In genomic region chr2:84369256-84369655, GRCm38 (mm10) we compare ENCODE assay signal across 21 mouse cellular contexts. TPM values are rescaled to one million over a fixed set of nuclear protein-coding genes. Genes with fewer than 3 reads are reported as not detected.
A peak's percentile ranks its signal among the peaks of the same experiment; 100 is the strongest.
DNase-seq lines count a peak whose midpoint lies in the region; ATAC-seq and TF ChIP-seq lines count a peak whose summit lies in the region.
"Had no signal": no experiment of that assay in that cellular context is flagged by ENCODE, and none has a peak within 500 bp of the region (broad histone marks: within the 10 kb centered on the region; RNA-seq: fewer than 3 reads in every experiment).

No protein-coding gene starts in this region.

- intact Hi-C loops in gastrocnemius, adult 2 months (cut with DNase I): no loop called here

- no peaks in the 10 kb centered on the region for H3K36me3 ChIP-seq in G1E (replicated peaks)
- no peaks in the 10 kb centered on the region for H3K36me3 ChIP-seq in intestine, postnatal 0 days (ENCODE audit: control insufficient read depth, insufficient read depth)
- no peaks in the 10 kb centered on the region; the same call in 1 of the 2 replicates for H3K36me3 ChIP-seq in liver, embryonic 16.5 days (ENCODE audit: control insufficient read depth, insufficient read depth)
- H3K36me3 ChIP-seq: embryonic facial prominence, embryonic 12.5 days; forebrain, embryonic 15.5 days; limb, embryonic 15.5 days had no signal

- no peak overlapping the region for H3K9ac ChIP-seq in intestine, postnatal 0 days (ENCODE audit: low read depth, low read length)
- H3K9ac ChIP-seq in liver, embryonic 16.5 days (ENCODE audit: low read depth, low read length): no peak overlapping the region
- H3K9ac ChIP-seq: embryonic facial prominence, embryonic 12.5 days; forebrain, embryonic 15.5 days; limb, embryonic 15.5 days had no signal

- no peak overlapping the region for H3K4me3 ChIP-seq in G1E (ENCODE audit: low read depth, low read length)
- H3K4me3 ChIP-seq in intestine, postnatal 0 days (ENCODE audit: low read depth, low read length): no peak overlapping the region
- no peak overlapping the region for H3K4me3 ChIP-seq in liver, embryonic 16.5 days (ENCODE audit: low read depth, low read length)
- H3K4me3 ChIP-seq in gastrocnemius, adult 2 months: no peak overlapping the region
- H3K4me3 ChIP-seq: embryonic facial prominence, embryonic 12.5 days; forebrain, embryonic 15.5 days; limb, embryonic 15.5 days had no signal

- no peak for TF ChIP-seq CTCF in G1E (IDR thresholded peaks at IDR 0.05; ENCODE audit: low read depth, low read length)
- no peak for TF ChIP-seq CTCF in intestine, postnatal 0 days (IDR thresholded peaks at IDR 0.05; ENCODE audit: low read depth)
- TF ChIP-seq CTCF in gastrocnemius, adult 2 months (IDR thresholded peaks at IDR 0.05): no peak

- H3K27ac ChIP-seq in intestine, postnatal 0 days (ENCODE audit: low read depth, low read length): no peak overlapping the region
- H3K27ac ChIP-seq in liver, embryonic 16.5 days (ENCODE audit: low read length): peak overlapping the region; percentile 53
- H3K27ac ChIP-seq in gastrocnemius, adult 2 months: no peak overlapping the region
- H3K27ac ChIP-seq: embryonic facial prominence, embryonic 12.5 days; forebrain, embryonic 15.5 days; kidney, postnatal 0 days; limb, embryonic 15.5 days had no signal

- 33% methylated on average over 5 of the region's 5 CpGs for WGBS in intestine, postnatal 0 days
- WGBS in liver, embryonic 16.5 days (ENCODE audit: insufficient replicate concordance): 9% methylated on average over 5 of the region's 5 CpGs

- DNase-seq in 416B (ENCODE audit: low read depth) (peak; percentile 98), G1E (ENCODE audit: low spot score) (no peak)
- DNase-seq in urinary bladder, adult 18-20 months (ENCODE audit: low spot score in 2 of 2): no peak
- no peak for DNase-seq in cerebellum, postnatal 4 days (ENCODE audit: low spot score in 2 of 2)
- DNase-seq in gastrocnemius, adult 2 months: no peak
- DNase-seq: adrenal gland, postnatal 25 days; cerebellum, adult 18-20 months; heart, postnatal 4 days; kidney, adult 18-20 months; layer of hippocampus, postnatal 36 days; right cerebral cortex, postnatal 4 days; thymus, postnatal 14 days had no signal

- H3K4me1 ChIP-seq in G1E (ENCODE audit: insufficient read depth, low read depth, low read length): no peaks in the 10 kb centered on the region; the same call in 1 of the 2 replicates
- no peaks in the 10 kb centered on the region for H3K4me1 ChIP-seq in intestine, postnatal 0 days (replicated peaks; ENCODE audit: control insufficient read depth, insufficient read depth, low read length)
- peaks cover 11% of the 10 kb centered on the region for H3K4me1 ChIP-seq in liver, embryonic 16.5 days (ENCODE audit: control insufficient read depth, low read depth, low read length)
- H3K4me1 ChIP-seq: embryonic facial prominence, embryonic 12.5 days; forebrain, embryonic 15.5 days; limb, embryonic 15.5 days had no signal

- peak; percentile 87 for ATAC-seq in G1E (ENCODE audit: extremely low read depth, insufficient number of reproducible peaks, low FRiP score, poor library complexity, severe bottlenecking)
- 0 out of 2 replicates have a peak, but pooled peaks have one; percentile 33 for ATAC-seq in intestine, postnatal 0 days
- peak; percentile 83 for ATAC-seq in liver, embryonic 16.5 days (ENCODE audit: low read depth)
- ATAC-seq: activated CD4-positive, CD25-positive, alpha-beta regulatory T cell, adult 4 months; forebrain, embryonic 15.5 days; hindbrain, embryonic 16.5 days had no signal

- peaks cover 3% of the 10 kb centered on the region; the same call in 1 of the 2 replicates for H3K27me3 ChIP-seq in G1E (ENCODE audit: insufficient read depth, low read length)
- no peaks in the 10 kb centered on the region for H3K27me3 ChIP-seq in intestine, postnatal 0 days (replicated peaks; ENCODE audit: control insufficient read depth, insufficient read depth, low read length)
- H3K27me3 ChIP-seq in liver, embryonic 16.5 days (ENCODE audit: control insufficient read depth, insufficient read depth, low read depth, low read length): no peaks in the 10 kb centered on the region
- H3K27me3 ChIP-seq: embryonic facial prominence, embryonic 12.5 days; forebrain, embryonic 15.5 days; limb, embryonic 15.5 days had no signal

- no peak overlapping the region for H3K4me2 ChIP-seq in intestine, postnatal 0 days (replicated peaks; ENCODE audit: low read depth)
- H3K4me2 ChIP-seq in liver, embryonic 16.5 days (ENCODE audit: low read depth, low read length): no peak overlapping the region
- H3K4me2 ChIP-seq: embryonic facial prominence, embryonic 12.5 days; forebrain, embryonic 15.5 days; limb, embryonic 15.5 days; midbrain, embryonic 11.5 days had no signal

- no peaks in the 10 kb centered on the region for H3K9me3 ChIP-seq in G1E (replicated peaks)
- no peaks in the 10 kb centered on the region for H3K9me3 ChIP-seq in intestine, postnatal 0 days (ENCODE audit: control insufficient read depth)
- H3K9me3 ChIP-seq in liver, embryonic 16.5 days (replicated peaks; ENCODE audit: control insufficient read depth, low read length): no peaks in the 10 kb centered on the region
- H3K9me3 ChIP-seq: embryonic facial prominence, embryonic 12.5 days; forebrain, embryonic 15.5 days; limb, embryonic 15.5 days had no signal

RNA-seq across cellular contexts. Expression of gene Calcrl, which starts 56.0 kb away (rescaled TPM):
- total RNA-seq in G1E (2014; fragmentation: Nextera tagmentation): 6.5 and 12.7 TPM in 2 replicates
- total RNA-seq in G1E (2017): 17.3 and 17.9 TPM in 2 replicates
- polyA plus RNA-seq in G1E (2012): 0.05 and 0.07 TPM in 2 replicates
- 14.2 TPM in 2 replicates for polyA plus RNA-seq in intestine, postnatal 0 days (2015; fragmentation: Nextera tagmentation; extraction: Ambion mirVana)
- polyA plus RNA-seq in liver, embryonic 16.5 days (2015; fragmentation: Nextera tagmentation; extraction: Ambion mirVana): 13.2 and 16.2 TPM in 2 replicates
- 10 to 100 TPM; 10.9 to 16.2 TPM for total RNA-seq in gastrocnemius, adult 2 months (2021)

Comparison
In these comparisons a context has a peak if more than half of its experiments do, and no peak if none do; other contexts are left out.
1. ATAC-seq: peak in every context shown above with its lines; median percentile 87 in G1E; 83 in liver, embryonic 16.5 days; 33 in intestine, postnatal 0 days.
2. RNA of gene Calcrl, which starts 56.0 kb away (polyA plus RNA-seq): 14.2 TPM in intestine, postnatal 0 days and 13.2 to 16.2 TPM in liver, embryonic 16.5 days; 0.05 to 0.07 TPM in G1E; every median in the first group is over 10 times any median in the second.